Mouse (Mus musculus): ENCODE data around the gene Cpvl. TPM values are rescaled to one million over a fixed set of nuclear protein-coding genes. Genes with fewer than 3 reads are reported as not detected.

Gene Cpvl
- total RNA-seq, 2 experiments from 2014 or later, result not detected

- peak; percentile 36 for DNase-seq
Observed at GRCm38 (mm10) chr6:53971729-53972128, 6.7 kb downstream of the Cpvl start.

GRCm38 (mm10) chr6:53969081-53969480 is 9.4 kb downstream of the Cpvl start:
- DNase-seq, result no peak

- no peak for DNase-seq
Observed at GRCm38 (mm10) chr6:53968550-53968949, 9.9 kb downstream of the Cpvl start.

DNA sequence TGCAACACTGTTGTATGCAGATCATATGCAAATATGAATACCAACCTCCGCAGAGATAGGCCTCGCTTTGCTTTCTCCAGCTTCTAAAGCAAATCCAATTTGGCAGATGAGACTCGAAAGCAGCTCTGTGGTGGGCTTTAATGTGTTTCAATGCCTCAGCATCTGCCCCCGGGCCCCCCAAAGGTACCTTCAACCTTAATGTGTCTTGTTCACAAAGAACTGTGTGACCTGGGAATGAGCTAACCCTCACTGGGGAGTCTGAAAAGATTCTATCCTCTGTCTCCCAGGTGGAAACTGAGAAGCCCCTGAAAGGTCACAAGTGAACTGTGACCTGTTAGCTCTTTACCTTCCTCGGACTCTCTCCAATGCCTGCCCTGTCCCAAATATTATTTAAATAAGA is 11.9 kb downstream of the Cpvl start:
- no peak for DNase-seq

DNA sequence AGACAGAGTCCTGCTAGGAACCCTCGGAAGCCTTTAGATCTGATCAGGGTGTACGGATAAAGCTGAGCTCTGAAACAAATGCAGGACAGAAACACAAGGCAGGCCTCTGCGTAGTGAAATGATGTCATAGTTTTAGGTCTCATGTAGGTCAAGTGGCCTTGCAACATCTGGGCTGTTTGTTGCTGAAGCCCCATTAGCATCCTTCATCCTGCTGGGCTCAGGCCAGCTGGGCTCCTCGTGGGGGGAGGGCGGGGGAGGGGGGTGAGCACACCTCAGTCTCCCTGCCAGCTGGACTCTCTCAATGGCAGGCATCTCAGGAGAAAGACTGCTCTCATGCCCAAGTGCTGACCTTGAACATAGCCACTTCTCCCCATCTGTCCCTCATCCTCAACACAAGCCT is 12.6 kb downstream of the Cpvl start:
- no peak for DNase-seq

DNA sequence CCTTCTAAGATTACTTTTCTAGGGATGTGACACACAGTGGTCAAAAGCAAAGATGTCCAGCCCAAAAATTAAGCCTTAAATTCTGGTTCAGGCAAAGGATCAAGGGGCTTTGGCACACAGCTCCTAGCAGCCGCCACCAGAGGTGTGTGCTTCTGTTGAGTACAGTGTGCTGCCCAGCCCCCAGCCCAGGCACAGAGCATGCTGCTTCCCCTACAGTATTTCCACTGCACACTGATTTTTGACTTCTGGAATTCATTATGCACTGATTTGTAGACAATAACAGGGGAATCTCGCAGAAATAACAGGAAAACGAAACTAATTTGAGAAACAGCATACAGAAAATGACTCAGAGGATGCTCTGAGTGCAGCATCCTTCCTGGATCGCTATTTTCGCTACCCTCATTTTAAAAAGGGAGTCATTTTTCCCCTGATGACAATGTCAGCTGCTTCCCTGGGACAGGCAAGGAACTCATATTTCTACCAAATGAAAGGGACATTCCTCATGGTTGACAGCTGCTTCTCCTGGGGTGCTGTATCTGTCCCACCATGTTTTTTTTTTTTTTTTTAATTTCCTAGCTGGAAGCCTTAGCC is 14.5 kb downstream of the Cpvl start:
- DNase-seq, result no peak

- DNase-seq, result peak; percentile 19
Observed at GRCm38 (mm10) chr6:53962006-53962405, 16.5 kb downstream of the Cpvl start.

- DNase-seq, result no peak
Observed at GRCm38 (mm10) chr6:53959826-53960225, 18.6 kb downstream of the Cpvl start.

- DNase-seq, result peak; percentile 87
Observed at GRCm38 (mm10) chr6:53958321-53958720, 20.1 kb downstream of the Cpvl start.

DNA sequence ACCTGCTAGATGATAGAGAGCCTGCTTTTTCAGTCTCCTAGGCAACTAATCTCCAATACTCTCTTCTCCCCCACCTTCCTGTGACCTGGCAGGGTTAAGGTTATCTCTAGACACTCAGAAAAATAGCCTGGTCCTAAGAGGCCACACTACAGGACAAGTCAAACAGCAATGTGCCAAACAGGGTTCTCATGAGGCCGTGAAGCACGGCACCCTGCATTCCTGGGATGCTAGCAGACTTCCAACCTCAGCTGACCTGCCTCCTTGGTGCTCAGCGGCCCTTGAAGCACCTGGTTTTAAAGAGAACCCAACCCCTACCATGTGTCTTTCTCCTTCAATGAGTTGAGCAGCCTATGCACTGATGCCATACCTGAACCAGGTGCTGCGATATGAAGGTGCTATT is 22.0 kb downstream of the Cpvl start:
- DNase-seq, result no peak

- no peak for DNase-seq
Observed at GRCm38 (mm10) chr6:53955846-53956245, 22.6 kb downstream of the Cpvl start.

DNA sequence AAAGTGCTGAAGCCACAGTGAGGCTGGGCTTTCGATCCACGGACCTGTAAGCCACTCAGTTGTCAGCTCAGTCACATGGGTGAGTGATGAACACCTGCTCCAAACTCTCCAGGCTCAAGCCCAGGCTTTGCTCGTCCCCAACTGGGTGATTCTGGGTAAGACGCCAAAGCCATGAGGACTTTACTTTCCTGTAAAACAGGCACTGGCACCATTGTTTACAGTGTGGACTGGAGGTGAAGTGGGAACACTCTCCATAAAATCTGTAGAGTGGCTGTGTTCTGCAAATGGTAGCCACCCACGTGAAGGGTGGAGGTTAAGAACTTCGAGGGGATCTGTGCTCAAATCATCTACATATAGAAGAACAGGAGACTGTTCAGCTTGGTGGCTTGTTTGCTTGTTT is 23.2 kb downstream of the Cpvl start:
- DNase-seq, result no peak

DNA sequence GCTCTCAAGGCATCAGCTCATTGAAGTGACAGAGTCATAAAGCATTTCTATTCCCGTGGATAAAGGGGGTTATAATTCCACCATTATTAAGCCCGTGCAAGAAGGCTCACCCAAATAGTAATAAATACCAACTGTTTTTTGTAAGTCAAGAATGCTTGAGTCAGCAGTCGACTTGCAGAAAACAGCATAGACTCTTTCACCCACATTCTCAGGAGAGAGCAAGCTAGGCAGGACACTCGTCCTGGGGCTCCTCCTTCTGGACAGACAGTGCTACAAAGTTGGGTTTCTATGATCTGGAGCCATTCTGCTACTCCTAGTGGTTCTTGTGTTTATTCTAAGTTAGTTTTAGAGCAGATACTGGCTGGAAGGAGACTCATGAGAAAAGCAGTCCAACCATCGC is 24.4 kb downstream of the Cpvl start:
- DNase-seq, result peak; percentile 71

GRCm38 (mm10) chr6:53953348-53953747 is 25.1 kb downstream of the Cpvl start:
- no peak for DNase-seq

DNA sequence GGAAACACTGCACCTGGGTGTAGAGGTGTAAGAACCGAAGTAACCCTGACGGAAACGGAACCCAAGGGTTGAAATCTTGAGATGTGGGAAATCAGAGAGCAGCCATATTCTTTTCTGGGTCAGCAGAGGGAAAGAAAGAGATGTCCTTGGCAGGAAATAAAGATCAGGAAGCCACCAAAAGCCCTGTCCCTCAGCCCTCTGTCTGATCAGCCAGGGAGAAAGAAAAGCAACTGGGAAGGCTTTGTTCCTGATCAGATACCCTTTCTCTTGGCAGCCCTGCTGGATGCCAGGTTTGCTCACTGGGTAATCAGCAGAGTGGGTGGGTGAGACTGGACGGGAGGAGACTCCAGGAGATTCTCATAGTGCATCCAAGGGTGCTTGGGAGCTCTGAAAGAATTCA is 27.1 kb downstream of the Cpvl start:
- no peak for DNase-seq

DNA sequence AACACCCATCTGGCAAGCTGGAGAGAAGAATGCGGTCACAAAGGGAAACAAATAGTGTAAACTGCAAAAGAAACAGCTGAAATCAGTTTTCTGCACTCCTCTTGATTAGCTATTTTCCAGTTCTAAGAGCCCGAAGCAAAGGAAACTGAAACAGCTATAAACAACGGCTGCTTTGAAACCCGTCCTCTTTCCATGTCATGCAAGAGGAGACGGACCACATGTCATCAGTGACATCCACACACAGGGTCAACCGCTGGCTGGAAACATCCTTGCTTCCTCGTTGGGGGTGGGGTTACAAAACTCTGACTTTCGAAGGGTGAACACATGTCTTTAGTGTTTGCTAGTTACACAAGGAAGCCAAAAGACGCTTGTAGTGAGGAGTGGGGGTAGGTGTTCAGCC is 27.6 kb downstream of the Cpvl start:
- DNase-seq, result peak; percentile 40

GRCm38 (mm10) chr6:53948388-53949035 is 30.0 kb downstream of the Cpvl start:
- no peak for DNase-seq

DNA sequence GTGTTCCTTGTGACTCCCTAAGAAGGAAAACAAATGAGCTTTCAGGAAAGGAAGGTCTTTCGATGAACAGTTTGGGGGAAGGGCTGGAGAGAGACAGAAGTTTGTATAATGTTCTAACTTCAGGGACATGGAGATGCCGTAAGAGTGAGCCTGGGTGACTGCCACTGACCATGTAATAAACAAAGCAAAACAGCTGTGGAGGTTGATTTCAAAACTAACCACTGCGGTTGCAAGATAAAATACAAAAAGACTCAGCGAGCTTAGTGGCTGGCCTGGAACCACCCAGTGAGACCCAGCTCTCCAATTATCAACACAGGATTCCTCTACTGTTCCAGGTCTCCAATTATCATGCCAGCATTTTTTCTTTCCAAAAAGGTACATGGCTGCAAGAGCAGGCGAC is 33.6 kb downstream of the Cpvl start:
- no peak for DNase-seq

GRCm38 (mm10) chr6:53944417-53944816 is 34.1 kb downstream of the Cpvl start:
- no peak for DNase-seq

DNA sequence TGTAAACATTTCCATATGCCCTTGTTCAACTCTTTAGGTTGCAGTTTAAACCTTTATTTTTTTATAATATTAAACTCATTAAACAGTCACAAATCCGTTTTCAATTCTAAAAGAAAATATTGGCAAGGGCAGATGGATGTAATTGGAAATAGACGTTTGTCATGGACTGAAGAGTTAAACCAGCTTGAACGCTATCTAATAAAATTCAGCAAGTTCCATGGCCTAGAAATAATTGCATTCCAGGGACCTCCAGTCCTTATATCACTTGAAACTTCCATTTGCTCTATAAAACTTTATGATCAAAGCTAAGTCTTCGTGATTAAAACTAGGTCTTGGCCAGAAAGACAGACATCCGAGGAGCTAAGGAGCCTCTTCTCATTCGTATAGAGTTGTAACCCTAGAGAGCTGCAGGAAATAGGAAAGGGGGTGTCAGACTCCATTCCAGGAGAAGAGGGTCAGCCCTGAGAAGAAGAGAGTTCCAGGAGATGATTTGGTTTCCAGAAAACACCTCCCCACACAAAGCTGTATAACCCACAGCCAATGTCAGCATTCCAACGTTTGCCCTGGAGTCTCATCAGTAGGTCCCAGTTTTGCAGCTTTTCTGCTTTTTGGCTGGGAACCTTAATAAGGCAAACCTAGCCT is 36.2 kb downstream of the Cpvl start:
- DNase-seq, result no peak

GRCm38 (mm10) chr6:53939752-53940151 is 38.7 kb downstream of the Cpvl start:
- no peak for DNase-seq

DNA sequence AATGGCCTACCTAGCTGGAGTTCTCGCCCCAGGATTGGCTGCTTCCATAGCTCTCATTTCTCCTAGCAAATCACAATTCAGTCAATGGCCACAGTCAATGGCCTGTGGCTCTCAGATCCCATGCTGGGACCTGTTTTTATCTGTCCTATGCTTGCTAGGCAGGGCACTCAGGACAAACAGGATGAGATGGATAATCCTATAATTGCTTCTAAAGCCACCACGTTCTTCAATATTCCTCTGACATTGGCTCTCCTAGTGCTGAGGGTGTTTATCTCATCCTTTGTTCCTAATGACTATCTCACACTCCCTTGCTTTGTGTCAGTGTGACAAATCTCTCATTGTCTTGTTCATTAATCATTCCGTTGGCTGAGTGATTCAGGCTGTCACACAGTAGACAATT is 39.5 kb downstream of the Cpvl start:
- no peak for DNase-seq

GRCm38 (mm10) chr6:53937143-53938134 is 41.0 kb downstream of the Cpvl start:
- DNase-seq, result no peak
